In the genomic region with DNA sequence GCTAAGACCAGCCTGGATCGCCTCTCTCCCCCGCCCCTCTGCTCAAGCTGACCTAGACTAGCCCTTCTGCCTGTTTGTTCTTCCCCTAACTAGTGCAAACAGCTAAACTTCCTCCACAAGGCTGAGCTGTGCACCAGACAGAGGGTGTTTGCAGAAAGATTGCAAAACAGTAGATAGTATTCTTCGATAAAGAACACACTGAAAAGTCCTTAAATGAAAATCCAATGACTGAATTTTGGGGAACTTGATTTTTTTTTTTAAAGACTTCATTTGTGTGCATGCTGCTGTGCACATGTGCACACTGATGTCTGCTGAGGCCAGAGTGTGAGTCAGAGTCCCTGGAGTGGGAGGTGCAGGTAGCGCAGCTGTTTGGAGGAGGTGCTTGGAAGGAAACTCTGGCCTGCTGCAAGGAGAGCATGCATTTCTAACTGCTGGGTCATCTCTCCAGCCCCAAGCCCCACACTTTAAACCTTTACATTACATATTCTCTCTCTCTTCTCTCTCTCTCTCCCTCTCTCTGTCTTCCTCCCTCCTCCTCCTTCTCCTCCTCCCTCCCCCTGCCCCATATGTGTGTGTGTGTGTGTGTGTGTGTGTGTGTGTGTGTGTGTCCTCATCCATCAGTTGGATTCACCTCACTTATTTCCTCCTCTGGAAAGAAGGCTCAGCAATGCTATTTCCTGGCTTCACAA, we compare ENCODE assay signal across 8 mouse cellular contexts. TPM values are rescaled to one million over a fixed set of nuclear protein-coding genes. Genes with fewer than 3 reads are reported as not detected.
DNase-seq lines count a peak whose midpoint lies in the region; ATAC-seq and TF ChIP-seq lines count a peak whose summit lies in the region.

No protein-coding gene starts in this region.

- no peaks in the 10 kb centered on the region for H3K27me3 ChIP-seq in ES-Bruce4 (ENCODE audit: control insufficient read depth, insufficient read depth, low read length, poor library complexity, severe bottlenecking)
- no peaks in the 10 kb centered on the region for H3K27me3 ChIP-seq in embryonic facial prominence, embryonic 12.5 days
- no peaks in the 10 kb centered on the region for H3K27me3 ChIP-seq in liver, embryonic 16.5 days (ENCODE audit: control insufficient read depth, insufficient read depth, low read depth, low read length)

- H3K4me3 ChIP-seq in ES-Bruce4 (ENCODE audit: low read depth, low read length) = no peak overlapping the region
- H3K4me3 ChIP-seq in embryonic facial prominence, embryonic 12.5 days = no peak overlapping the region
- no peak overlapping the region for H3K4me3 ChIP-seq in liver, embryonic 16.5 days (ENCODE audit: low read depth, low read length)

- peak; percentile 19 for DNase-seq in layer of hippocampus, adult 11-12 months (ENCODE audit: low spot score)
- no peak for DNase-seq in layer of hippocampus, postnatal 36 days
- peak; percentile 27 to 35 for DNase-seq in right cerebral cortex, postnatal 36 days (ENCODE audit: low spot score in 2 of 2)
- DNase-seq in cerebellum, adult 9-10 months = no peak

- ATAC-seq in embryonic facial prominence, embryonic 12.5 days (ENCODE audit: insufficient number of reproducible peaks, insufficient read depth, low FRiP score, low TSS enrichment) = peak; percentile 43; the same call in 1 of the 2 replicates
- peak; percentile 57 to 64 for ATAC-seq in hematopoietic stem cell, adult 5-6 weeks (replicated peaks in 1 of 2; ENCODE audit: insufficient read depth in 1 of 2, low FRiP score in 2 of 2, low TSS enrichment in 1 of 2, low read depth in 1 of 2, poor library complexity in 2 of 2, severe bottlenecking in 2 of 2)
- ATAC-seq in liver, embryonic 16.5 days (ENCODE audit: low read depth) = peak; percentile 66

- no peak for TF ChIP-seq CTCF in ES-Bruce4 (IDR thresholded peaks at IDR 0.05; ENCODE audit: low read depth, low read length)

- 78% methylated on average over 4 of the region's 4 CpGs for WGBS in embryonic facial prominence, embryonic 12.5 days
- 15% methylated on average over 4 of the region's 4 CpGs for WGBS in liver, embryonic 16.5 days (ENCODE audit: insufficient replicate concordance)

- no peaks in the 10 kb centered on the region; the same call in 1 of the 2 replicates for H3K36me3 ChIP-seq in ES-Bruce4 (ENCODE audit: control insufficient read depth, insufficient read depth, low read length, poor library complexity, severe bottlenecking)
- no peaks in the 10 kb centered on the region for H3K36me3 ChIP-seq in embryonic facial prominence, embryonic 12.5 days
- peaks cover 2% of the 10 kb centered on the region; the same call in 1 of the 2 replicates for H3K36me3 ChIP-seq in liver, embryonic 16.5 days (ENCODE audit: control insufficient read depth, insufficient read depth)

- H3K9me3 ChIP-seq in ES-Bruce4 (replicated peaks; ENCODE audit: control insufficient read depth, insufficient read depth, low read length, poor library complexity, severe bottlenecking) = no peaks in the 10 kb centered on the region
- H3K9me3 ChIP-seq in embryonic facial prominence, embryonic 12.5 days = no peaks in the 10 kb centered on the region
- no peaks in the 10 kb centered on the region for H3K9me3 ChIP-seq in liver, embryonic 16.5 days (replicated peaks; ENCODE audit: control insufficient read depth, low read length)

- 0 out of 2 replicates have a peak, but pooled peaks have one; percentile 28 for TF ChIP-seq EP300 in ES-Bruce4 (IDR thresholded peaks at IDR 0.05; ENCODE audit: insufficient read depth, low read depth, low read length)

- H3K9ac ChIP-seq in ES-Bruce4 (ENCODE audit: low read depth, poor library complexity, severe bottlenecking) = no peak overlapping the region
- no peak overlapping the region for H3K9ac ChIP-seq in embryonic facial prominence, embryonic 12.5 days
- H3K9ac ChIP-seq in liver, embryonic 16.5 days (ENCODE audit: low read depth, low read length) = 0 out of 2 replicates have a peak overlapping the region, but pooled peaks have one; percentile 4

- no peak for TF ChIP-seq POLR2A in ES-Bruce4 (IDR thresholded peaks at IDR 0.05; ENCODE audit: insufficient read depth, low read length)

- peak overlapping the region; percentile 23 for H3K27ac ChIP-seq in ES-Bruce4 (ENCODE audit: insufficient read depth, low read length)
- peak overlapping the region; percentile 46; the same call in 1 of the 2 replicates for H3K27ac ChIP-seq in embryonic facial prominence, embryonic 12.5 days
- peak overlapping the region; percentile 87 for H3K27ac ChIP-seq in liver, embryonic 16.5 days (ENCODE audit: low read length)

- peaks cover 13% of the 10 kb centered on the region for H3K4me1 ChIP-seq in ES-Bruce4 (ENCODE audit: control insufficient read depth, insufficient read depth, low read length)
- H3K4me1 ChIP-seq in embryonic facial prominence, embryonic 12.5 days = peaks cover 17% of the 10 kb centered on the region
- H3K4me1 ChIP-seq in liver, embryonic 16.5 days (ENCODE audit: control insufficient read depth, low read depth, low read length) = peaks cover 81% of the 10 kb centered on the region

- no peak overlapping the region for H3K4me2 ChIP-seq in embryonic facial prominence, embryonic 12.5 days (replicated peaks)
- H3K4me2 ChIP-seq in liver, embryonic 16.5 days (ENCODE audit: low read depth, low read length) = peak overlapping the region; percentile 38

RNA-seq across cellular contexts. Expression of a gene that starts 29.0 kb away (rescaled TPM):
- total RNA-seq in layer of hippocampus, postnatal 36 days (2021) = 1 to 10 TPM; 4.4 to 7.0 TPM
- 3.2 and 9.9 TPM in 2 replicates for polyA plus RNA-seq in ES-Bruce4 (2011; ENCODE audit: insufficient read depth, insufficient read length, low read depth, missing spikeins)
- polyA plus RNA-seq in embryonic facial prominence, embryonic 12.5 days (2016; fragmentation: Nextera tagmentation; extraction: Ambion mirVana) = 3.9 and 4.1 TPM in 2 replicates
- 442 and 504 TPM in 2 replicates for total RNA-seq in hematopoietic stem cell, adult 5-6 weeks (2017)
- 12.1 and 13.0 TPM in 2 replicates for polyA plus RNA-seq in liver, embryonic 16.5 days (2015; fragmentation: Nextera tagmentation; extraction: Ambion mirVana)

RNA-seq across cellular contexts. Expression of a gene that starts 34.1 kb away (rescaled TPM):
- total RNA-seq in layer of hippocampus, postnatal 36 days (2021) = 10 to 100 TPM; 64.8 to 65.3 TPM
- polyA plus RNA-seq in ES-Bruce4 (2011; ENCODE audit: insufficient read depth, insufficient read length, low read depth, missing spikeins) = 47.1 and 55.3 TPM in 2 replicates
- 96.8 and 102 TPM in 2 replicates for polyA plus RNA-seq in embryonic facial prominence, embryonic 12.5 days (2016; fragmentation: Nextera tagmentation; extraction: Ambion mirVana)
- 85.1 and 90.1 TPM in 2 replicates for total RNA-seq in hematopoietic stem cell, adult 5-6 weeks (2017)
- 48.2 and 50.2 TPM in 2 replicates for polyA plus RNA-seq in liver, embryonic 16.5 days (2015; fragmentation: Nextera tagmentation; extraction: Ambion mirVana)

Comparison
In these comparisons a context has a peak if more than half of its experiments do, and no peak if none do; other contexts are left out.
1. DNase-seq: peak in layer of hippocampus, adult 11-12 months (single experiment) and right cerebral cortex, postnatal 36 days (2 of 2); none in layer of hippocampus, postnatal 36 days (0 of 2) and cerebellum, adult 9-10 months (single experiment).
2. H3K27ac ChIP-seq: peak in every context shown above with its lines; median percentile 87 in liver, embryonic 16.5 days; 46 in embryonic facial prominence, embryonic 12.5 days; 23 in ES-Bruce4.
3. Peak in every context shown above with its lines, with median percentiles within 50 percentile points of each other: ATAC-seq.